Mouse (Mus musculus): ENCODE data around the gene Kcnma1. TPM values are rescaled to one million over a fixed set of nuclear protein-coding genes. Genes with fewer than 3 reads are reported as not detected.

The Kcnma1 gene
- total RNA-seq, 2 experiments from 2014 or later = not detected

GRCm38 (mm10) chr14:23390768-23391167 lies 623.5 kb downstream of the Kcnma1 start:
- ATAC-seq (replicated peaks; ENCODE audit: poor library complexity, severe bottlenecking) = no peak

DNA sequence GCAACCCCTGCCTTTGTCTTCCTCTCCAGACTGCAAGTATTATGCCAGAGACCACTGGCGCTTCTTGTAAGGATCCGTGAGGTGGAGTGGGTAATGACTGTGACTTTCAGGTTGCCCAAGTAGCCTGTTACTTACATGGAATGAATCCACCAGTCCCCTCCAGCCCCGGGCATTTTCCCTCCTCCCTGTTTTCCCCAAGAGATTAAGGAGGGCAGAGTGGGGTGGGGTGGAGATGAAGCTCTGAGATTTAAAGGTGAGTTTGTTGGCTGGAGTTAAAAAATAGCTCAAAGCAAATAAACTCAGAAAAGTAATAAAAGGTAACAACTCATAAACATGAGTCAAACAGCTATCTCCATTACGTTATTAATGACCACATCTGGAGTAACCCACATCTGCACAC lies 624.1 kb downstream of the Kcnma1 start:
- ATAC-seq (replicated peaks; ENCODE audit: poor library complexity, severe bottlenecking) = no peak

DNA sequence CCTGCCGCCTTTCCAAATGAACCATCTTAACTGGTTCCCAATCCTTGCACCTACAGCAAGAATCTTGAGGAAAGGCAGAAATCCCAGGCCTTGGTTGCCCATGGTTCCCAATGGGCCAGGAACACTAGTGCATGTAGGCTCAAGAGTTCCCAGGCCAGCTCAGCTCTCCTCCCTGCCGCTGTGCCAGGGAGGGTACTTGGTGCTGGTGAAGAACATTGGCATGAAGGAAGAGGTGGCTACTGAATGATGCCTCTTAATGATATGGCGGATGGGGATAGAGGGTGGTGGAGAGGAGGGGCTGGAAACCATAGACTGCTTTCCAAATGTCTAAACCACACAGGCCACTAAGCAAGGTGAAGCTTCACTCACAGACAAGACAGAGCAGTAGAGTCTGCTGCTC lies 627.5 kb downstream of the Kcnma1 start:
- ATAC-seq (replicated peaks; ENCODE audit: poor library complexity, severe bottlenecking) = no peak

DNA sequence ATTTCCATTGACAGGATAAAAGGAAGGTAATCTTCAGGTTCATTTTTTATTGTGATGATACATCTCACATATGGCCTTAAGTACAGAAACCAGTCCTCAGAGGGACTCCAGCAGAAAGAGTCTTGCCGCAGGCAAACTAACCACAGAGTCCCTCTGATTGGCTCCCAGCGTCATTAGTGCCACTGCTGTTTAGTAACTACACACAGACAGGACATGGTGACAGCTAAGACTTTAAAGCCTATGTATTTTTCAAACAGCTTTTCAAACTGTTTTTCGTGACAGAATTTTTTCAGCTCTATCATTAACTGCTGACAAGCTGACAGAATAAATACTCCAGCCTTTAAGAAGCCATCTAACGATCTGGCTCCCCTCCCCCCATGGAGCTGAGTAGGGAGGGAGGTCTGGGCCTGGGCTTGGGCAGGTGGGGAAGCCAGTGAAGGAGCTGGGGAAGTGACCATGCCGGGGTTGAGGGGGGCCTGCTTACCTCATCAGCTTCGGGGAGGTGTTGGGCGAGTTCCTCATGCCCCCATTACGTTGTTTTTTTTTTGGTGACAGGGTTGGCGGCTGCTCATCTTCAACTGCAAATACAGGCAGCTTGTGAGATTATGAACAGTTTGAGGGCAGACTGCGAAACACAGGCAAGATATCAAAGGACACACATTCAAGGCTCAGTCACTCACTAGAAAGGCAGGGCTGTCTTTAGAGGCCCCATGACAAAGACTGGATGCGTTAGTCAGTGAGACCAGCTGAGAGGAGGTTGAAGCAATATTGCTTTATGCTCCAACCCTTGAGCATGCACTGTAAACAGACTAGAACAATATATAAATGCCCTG lies 628.3 kb downstream of the Kcnma1 start:
- ATAC-seq (replicated peaks; ENCODE audit: poor library complexity, severe bottlenecking) = 0 out of 2 replicates have a peak, but pooled peaks have one; percentile 44

- ATAC-seq (replicated peaks; ENCODE audit: poor library complexity, severe bottlenecking) = no peak
Measured at GRCm38 (mm10) chr14:23378351-23379087, 635.8 kb downstream of the Kcnma1 start.

DNA sequence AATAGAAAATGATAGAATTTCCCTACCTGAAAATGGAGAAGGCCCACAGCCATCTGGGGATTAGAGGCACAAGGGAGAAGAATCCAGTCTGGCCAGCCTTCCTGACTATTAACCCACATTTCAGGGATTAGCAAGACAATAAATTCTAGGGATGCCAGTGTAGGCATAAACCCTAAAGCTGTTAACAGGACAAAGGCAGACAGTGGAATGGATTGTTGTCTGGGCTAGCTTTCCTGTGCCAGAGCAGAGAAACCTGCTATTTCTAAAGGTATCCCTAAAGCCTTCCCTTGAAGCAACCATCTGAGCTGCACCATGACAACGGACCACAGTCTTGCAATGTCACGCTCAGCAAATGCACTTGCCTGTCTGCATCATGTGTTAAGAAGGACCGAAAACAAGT lies 642.3 kb downstream of the Kcnma1 start:
- ATAC-seq (replicated peaks; ENCODE audit: poor library complexity, severe bottlenecking) = no peak

- no peak for ATAC-seq (replicated peaks; ENCODE audit: poor library complexity, severe bottlenecking)
Measured at GRCm38 (mm10) chr14:23360491-23360995, 653.7 kb downstream of the Kcnma1 start.

DNA sequence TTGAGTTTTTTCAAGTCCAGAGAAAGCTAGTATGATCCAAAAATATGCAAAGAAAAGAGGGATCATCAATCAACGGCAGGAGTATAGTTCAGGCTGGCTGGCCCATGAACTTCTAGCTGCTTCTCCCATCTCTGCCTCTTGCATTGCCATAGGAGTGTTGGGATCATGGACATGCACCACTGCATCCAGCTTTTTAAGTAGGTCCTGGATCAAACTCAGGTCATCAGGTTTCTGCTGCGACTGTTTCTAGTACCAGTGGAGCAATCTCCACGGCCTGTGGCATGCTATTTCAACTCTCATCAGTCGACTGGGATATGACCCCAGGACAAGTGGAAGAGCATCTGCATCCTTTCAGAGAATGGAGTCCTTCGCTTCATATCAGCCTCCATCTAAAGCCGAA lies 655.5 kb downstream of the Kcnma1 start:
- no peak for ATAC-seq (replicated peaks; ENCODE audit: poor library complexity, severe bottlenecking)

DNA sequence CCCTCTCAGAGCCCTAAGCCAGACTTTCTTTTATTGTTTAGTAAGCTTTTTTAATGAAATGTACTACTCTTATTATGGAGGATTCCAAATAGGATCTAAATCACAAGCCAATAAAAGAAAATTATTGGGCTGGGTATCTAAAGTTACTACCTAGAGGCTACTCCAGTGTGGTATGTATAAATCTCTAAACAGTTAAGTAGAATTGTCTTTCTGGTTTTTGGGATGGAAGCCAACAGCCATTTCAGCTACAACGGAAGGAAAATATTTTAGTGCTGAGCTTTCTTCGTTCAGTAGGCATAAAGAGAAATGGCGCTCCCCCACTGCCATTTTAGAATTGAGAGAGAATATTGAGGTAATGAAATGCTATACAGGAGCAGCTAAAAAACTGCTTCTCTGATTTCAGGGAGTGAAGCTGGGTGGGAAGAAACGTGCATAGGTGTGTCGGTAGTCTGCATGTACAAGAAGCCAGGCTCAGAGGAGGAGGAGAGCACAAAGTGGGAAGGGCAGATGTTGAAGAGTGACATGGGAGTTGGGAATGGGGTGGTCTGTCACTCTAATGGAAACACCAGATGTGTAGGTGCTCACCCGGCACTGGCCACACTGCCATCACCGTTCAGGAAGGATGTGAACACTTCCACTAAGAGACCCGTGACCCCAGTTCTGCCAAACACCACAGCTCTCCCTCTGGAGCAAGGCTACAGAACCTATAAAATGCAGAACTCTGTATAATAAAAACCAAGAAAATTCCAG lies 656.6 kb downstream of the Kcnma1 start:
- ATAC-seq (replicated peaks; ENCODE audit: poor library complexity, severe bottlenecking) = no peak

DNA sequence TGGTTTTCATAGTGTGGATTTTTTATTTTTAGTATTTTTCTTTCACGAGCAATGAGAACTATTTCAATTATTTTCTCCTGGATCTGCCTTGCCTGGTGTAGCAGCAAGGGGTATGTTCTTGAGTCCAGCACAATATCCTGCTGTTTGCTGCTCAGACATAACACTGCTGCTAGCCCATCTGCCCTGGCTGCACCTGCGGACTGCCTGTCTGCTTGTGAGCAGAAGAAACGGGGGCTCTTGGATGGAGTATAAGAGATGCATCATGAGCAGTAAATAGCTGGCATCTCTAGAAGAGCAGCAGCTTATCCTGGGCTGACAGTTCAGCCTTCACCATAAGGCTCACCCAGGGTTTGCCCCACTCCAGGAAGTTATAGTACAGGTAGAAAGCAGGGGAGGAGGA lies 687.5 kb downstream of the Kcnma1 start:
- no peak for ATAC-seq (replicated peaks; ENCODE audit: poor library complexity, severe bottlenecking)

DNA sequence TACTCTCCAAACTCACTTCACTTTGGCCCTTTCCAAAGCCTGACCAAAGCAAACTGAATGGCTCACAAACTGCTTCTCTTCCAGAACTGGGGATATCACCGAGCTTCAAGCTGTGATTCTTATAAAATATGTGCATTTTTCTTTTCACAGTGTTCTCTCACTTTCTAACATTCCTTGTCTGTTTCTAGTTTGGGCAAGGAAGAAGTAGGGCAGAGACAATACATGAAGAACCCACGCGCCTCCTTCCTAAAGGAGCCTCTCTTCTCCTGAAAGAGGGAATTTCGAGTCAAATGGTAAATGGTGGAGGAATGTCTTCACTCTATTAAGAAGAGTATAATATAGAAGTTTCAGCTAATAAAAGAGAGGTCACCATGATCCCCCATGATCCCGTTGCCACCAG lies 709.0 kb downstream of the Kcnma1 start:
- no peak for ATAC-seq (replicated peaks; ENCODE audit: poor library complexity, severe bottlenecking)

DNA sequence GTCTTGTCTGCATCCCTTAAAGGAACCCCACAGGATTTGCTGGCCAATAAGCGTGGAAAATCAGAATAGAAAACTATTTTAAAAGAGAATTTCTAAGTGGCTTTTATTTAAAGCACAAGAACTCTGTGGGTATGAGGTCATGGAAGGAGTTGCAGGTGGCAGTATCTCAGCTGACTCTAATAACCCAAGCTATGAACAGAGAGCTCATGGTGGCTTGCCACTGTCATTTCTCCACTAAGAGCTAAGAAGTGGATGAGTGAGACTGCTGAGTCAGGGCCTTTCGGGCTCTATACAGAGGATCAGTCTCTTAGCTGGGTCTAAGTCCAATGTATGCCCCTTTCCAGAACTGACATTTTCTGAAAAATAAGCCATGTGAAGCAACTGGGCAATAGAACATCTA lies 713.8 kb downstream of the Kcnma1 start:
- ATAC-seq (replicated peaks; ENCODE audit: poor library complexity, severe bottlenecking) = no peak

DNA sequence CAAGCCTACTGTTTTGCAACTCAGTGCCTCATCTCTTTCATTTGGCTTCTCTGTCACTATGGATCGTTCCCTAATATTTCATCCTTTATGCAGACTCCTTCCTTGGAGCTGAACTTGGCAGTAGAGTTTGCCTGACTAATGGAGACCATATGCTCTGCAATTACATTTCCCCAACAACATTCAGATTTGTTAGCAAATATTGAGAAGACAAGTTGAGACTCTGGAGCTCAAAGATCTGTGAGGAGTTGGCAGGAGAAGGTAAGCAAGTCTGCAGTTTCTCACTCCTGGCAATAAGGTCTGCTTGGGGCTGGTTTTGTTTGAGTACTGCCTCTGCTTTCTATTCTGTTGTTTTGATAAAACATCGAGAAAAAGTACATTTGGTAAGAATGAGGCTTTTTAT lies 723.7 kb downstream of the Kcnma1 start:
- no peak for ATAC-seq (replicated peaks; ENCODE audit: poor library complexity, severe bottlenecking)

GRCm38 (mm10) chr14:23266554-23267309 lies 747.6 kb downstream of the Kcnma1 start:
- no peak for ATAC-seq (replicated peaks; ENCODE audit: poor library complexity, severe bottlenecking)

GRCm38 (mm10) chr14:23253154-23253553 lies 761.1 kb downstream of the Kcnma1 start:
- ATAC-seq (replicated peaks; ENCODE audit: poor library complexity, severe bottlenecking) = no peak

GRCm38 (mm10) chr14:23244446-23244845 lies 769.8 kb downstream of the Kcnma1 start:
- ATAC-seq (replicated peaks; ENCODE audit: poor library complexity, severe bottlenecking) = no peak

DNA sequence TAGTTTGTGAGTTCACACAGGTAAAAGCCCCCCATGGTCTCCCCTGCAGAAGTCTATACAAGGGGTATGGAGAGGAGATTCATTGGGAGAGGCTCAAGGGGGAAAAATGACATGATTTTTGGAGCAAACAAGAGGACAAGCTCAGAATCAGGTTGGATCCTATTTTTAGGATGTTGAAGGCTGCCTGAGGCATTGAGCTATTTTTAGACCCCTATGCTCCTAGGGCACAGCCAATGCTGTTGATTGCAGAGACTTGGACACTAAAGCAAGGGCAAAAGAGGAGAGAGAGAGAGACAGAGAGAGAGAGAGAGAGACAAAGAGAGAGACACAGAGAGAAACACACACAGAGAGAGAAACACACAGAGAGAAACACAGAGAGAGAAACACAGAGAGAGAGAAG lies 770.4 kb downstream of the Kcnma1 start:
- no peak for ATAC-seq (replicated peaks; ENCODE audit: poor library complexity, severe bottlenecking)
